Mouse (Mus musculus) inflammation-experienced regulatory T-cells, adult 6 months (primary cell): ENCODE measurements around the gene Fnd3c2. TPM values are rescaled to one million over a fixed set of nuclear protein-coding genes. Genes with fewer than 3 reads are reported as not detected.
A peak's percentile ranks its signal among the peaks of the same experiment; 100 is the strongest.
"Not testable (repeated sequence)": the region's sequence is repeated elsewhere in the genome, so short reads cannot be mapped to it uniquely, and the experiment has no call there.

Experiments
- ATAC-seq: one replicate; pipeline ENCODE4 v1.8.0; 2017
- polyA plus RNA-seq, 3 experiments: library from polyadenylated mRNA; unstranded; fragments of 100-300 nt; shearing (Covaris generic); gene quantifications; one replicate each; pipeline ENCODE4 v1.2.1; 2017

Fnd3c2 gene
- not detected for polyA plus RNA-seq

- ATAC-seq = no peak
These were observed at the start of gene Fnd3c2 for GRCm38 (mm10) chrX:106255276-106255675. Gene Fnd3c2 (minus strand): TSS chrX:106255376.

GRCm38 (mm10) chrX:106284441-106284840, 29.3 kb upstream of the Fnd3c2 start:
- no peak for ATAC-seq

- ATAC-seq = no peak
These were observed 34.1 kb downstream of the Fnd3c2 start, which contains the start of gene Taf9b for GRCm38 (mm10) chrX:106221058-106221457. Gene Taf9b (minus strand): TSS chrX:106221158.

- peak; percentile 94 for ATAC-seq
These were observed 35.8 kb downstream of the Fnd3c2 start for GRCm38 (mm10) chrX:106219171-106220032.

GRCm38 (mm10) chrX:106209100-106209499, 46.1 kb downstream of the Fnd3c2 start:
- ATAC-seq = no peak

- no peak for ATAC-seq
These were observed 56.3 kb downstream of the Fnd3c2 start for GRCm38 (mm10) chrX:106198904-106199303.

- ATAC-seq = no peak
These were observed 57.9 kb downstream of the Fnd3c2 start for GRCm38 (mm10) chrX:106197308-106197707.

GRCm38 (mm10) chrX:106194361-106194760, 60.8 kb downstream of the Fnd3c2 start:
- ATAC-seq = not testable (repeated sequence)

GRCm38 (mm10) chrX:106190091-106190490, 65.1 kb downstream of the Fnd3c2 start:
- ATAC-seq = no peak

GRCm38 (mm10) chrX:106189356-106189755, 65.8 kb downstream of the Fnd3c2 start:
- ATAC-seq = peak; percentile 18

GRCm38 (mm10) chrX:106187737-106188136, 67.4 kb downstream of the Fnd3c2 start:
- ATAC-seq = no peak

- ATAC-seq = peak; percentile 96
These were observed 68.2 kb downstream of the Fnd3c2 start, which contains the start of gene Pgk1 for GRCm38 (mm10) chrX:106186713-106187649. Gene Pgk1 (plus strand): TSS chrX:106187100.

- no peak for ATAC-seq
These were observed 69.5 kb downstream of the Fnd3c2 start for GRCm38 (mm10) chrX:106185706-106186105.

Other genes with a start within 250 kb of the Fnd3c2 start
- 10 to 100 TPM; 28.5 to 45.3 (median 29.1) TPM for gene Magt1, start 243.5 kb downstream of the Fnd3c2 start, polyA plus RNA-seq
- gene Cox7b, start 239.7 kb downstream of the Fnd3c2 start, polyA plus RNA-seq = 100 to 1,000 TPM; 180 to 388 (median 345) TPM
- 10 to 100 TPM in 1 of 3 experiments, 1 to 10 TPM in 2; 6.0 to 10.4 (median 9.3) TPM for gene Atp7a, start 228.1 kb downstream of the Fnd3c2 start, polyA plus RNA-seq
- under 1 TPM in 1 of 3 experiments, not detected in 2; 0.26 TPM for gene Tlr13, start 112.2 kb downstream of the Fnd3c2 start, polyA plus RNA-seq
- gene Pgk1, start 68.3 kb downstream of the Fnd3c2 start, polyA plus RNA-seq = 100 to 1,000 TPM; 137 to 227 (median 157) TPM
- 10 to 100 TPM; 40.6 to 65.1 (median 53.7) TPM for gene Taf9b, start 34.2 kb downstream of the Fnd3c2 start, polyA plus RNA-seq
- gene Fndc3c1, start 230.0 kb upstream of the Fnd3c2 start, polyA plus RNA-seq = under 1 TPM in 1 of 3 experiments, not detected in 2; 0.35 TPM